Mouse (Mus musculus): Measurements from ENCODE around the gene Gm10471.
"Not testable (repeated sequence)": the region's sequence is repeated elsewhere in the genome, so short reads cannot be mapped to it uniquely, and the experiment has no call there.

DNA sequence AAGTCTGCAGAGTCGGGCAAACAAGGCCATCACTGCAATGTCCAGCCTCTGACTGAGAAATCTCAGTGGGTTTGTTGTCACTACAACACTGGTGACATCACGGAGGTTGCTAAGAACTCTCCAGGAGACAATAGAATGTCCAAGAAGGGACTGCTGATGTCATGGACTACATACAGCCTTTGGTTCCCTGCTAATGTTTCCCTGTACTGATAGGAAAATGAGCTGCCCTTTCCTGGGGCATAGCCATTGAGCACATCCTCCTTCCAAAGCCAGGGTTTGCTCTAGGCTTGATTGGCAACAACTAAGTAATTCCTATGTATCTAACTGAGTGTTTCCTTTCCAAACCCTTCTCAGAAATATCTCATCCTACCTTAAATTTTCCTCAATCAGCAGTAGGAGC lies 30.6 kb downstream of the Gm10471 start, which contains the start of gene Gm7347:
- TF ChIP-seq POLR2A (IDR thresholded peaks at IDR 0.05; ENCODE audit: borderline replicate concordance, extremely low read depth, low read depth, low read length); CTCF (IDR thresholded peaks at IDR 0.05; ENCODE audit: insufficient read depth, low read length): not testable (repeated sequence)

Measured in lung, adult 2 months (tissue).